Mouse (Mus musculus) limb, embryonic 15.5 days (tissue): ENCODE data around the gene Cdh3. TPM values are rescaled to one million over a fixed set of nuclear protein-coding genes. Genes with fewer than 3 reads are reported as not detected.
A peak's percentile ranks its signal among the peaks of the same experiment; 100 is the strongest.

Experiments used
- ATAC-seq: fragments of 200-750 bp; cut with Nextera tagmentation; 2 replicates; pipeline ENCODE4 v1.8.0; 2017; ENCODE audit warnings: low read depth, moderate TSS enrichment; ENCODE audit not compliant: insufficient number of reproducible peaks, low FRiP score, low TSS enrichment
- H3K27ac ChIP-seq: fragments of 300-500 bp; sonication (generic); 2 replicates; pipeline ENCODE4 v1.5.1; 2015; ENCODE audit warnings: moderate library complexity, mild to moderate bottlenecking, inconsistent platforms
- H3K27me3 ChIP-seq: fragments of 300-500 bp; sonication (generic); 2 replicates; pipeline ENCODE4 v1.6.1; 2015; ENCODE audit warnings: inconsistent platforms
- H3K36me3 ChIP-seq: fragments of 300-500 bp; sonication (generic); 2 replicates; pipeline ENCODE4 v1.6.1; 2015; ENCODE audit warnings: inconsistent platforms
- H3K4me1 ChIP-seq: fragments of 300-500 bp; sonication (generic); 2 replicates; pipeline ENCODE4 v1.6.1; 2015; ENCODE audit warnings: inconsistent platforms
- H3K4me2 ChIP-seq: fragments of 300-500 bp; sonication (generic); 2 replicates; pipeline ENCODE4 v1.6.1; 2015; ENCODE audit warnings: mild to moderate bottlenecking, inconsistent platforms
- H3K4me3 ChIP-seq: fragments of 300-500 bp; sonication (generic); 2 replicates; pipeline ENCODE4 v1.5.1; 2015; ENCODE audit warnings: mild to moderate bottlenecking, inconsistent platforms
- H3K9ac ChIP-seq: fragments of 300-500 bp; sonication (generic); 2 replicates; pipeline ENCODE4 v1.6.1; 2015; ENCODE audit warnings: inconsistent platforms
- H3K9me3 ChIP-seq: fragments of 300-500 bp; sonication (generic); 2 replicates; pipeline ENCODE4 v1.6.1; 2016; ENCODE audit warnings: inconsistent platforms
- WGBS: fragments of 180-500 bp; shearing (Covaris S2); methylation state at CpG from one replicate; pipeline ENCODE4 v1.1.7; 2015; 5-methylcytosine and 5-hydroxymethylcytosine counted together
- polyA plus RNA-seq: library from polyadenylated mRNA; unstranded; fragments of >200 nt; fragmentation: Nextera tagmentation; extraction: Ambion mirVana; gene quantifications from 2 replicates; pipeline ENCODE4 v1.2.1, GENCODE M21; 2015

Gene Cdh3
- 29.3 and 33.3 TPM in 2 replicates for polyA plus RNA-seq

DNA sequence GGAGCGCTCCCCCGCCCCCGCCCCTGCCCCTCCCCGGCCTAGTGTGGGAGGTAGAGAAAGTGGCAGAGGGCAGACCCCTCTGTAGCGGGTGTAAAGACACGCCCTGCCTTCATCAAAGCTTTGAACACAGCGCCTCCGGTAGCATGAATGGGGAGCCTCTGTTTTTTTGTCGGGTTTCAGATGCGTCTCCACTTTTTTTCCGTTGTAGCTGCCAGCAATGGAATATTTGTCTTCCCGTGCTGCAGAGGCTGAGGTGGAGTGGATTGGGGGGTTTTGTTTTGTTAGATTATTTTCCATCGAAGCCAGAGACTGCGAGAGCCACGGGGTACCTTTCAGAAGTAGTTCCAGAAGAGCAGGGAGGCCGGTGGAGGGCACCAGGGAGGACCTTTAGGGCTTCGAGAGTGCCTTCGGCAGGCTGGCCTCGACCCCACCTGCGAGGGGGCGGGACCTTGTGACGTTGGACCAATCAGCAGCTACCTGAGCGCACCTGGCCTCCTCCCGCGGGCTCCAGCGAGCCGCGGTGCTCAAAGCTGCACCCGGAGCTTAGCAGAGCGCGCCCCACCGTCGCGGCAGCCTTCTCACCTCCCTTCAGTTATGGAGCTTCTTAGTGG is at the start of gene Cdh3:
Cdh3 (plus strand) TSS at position 527 of the 611 bp plus-strand sequence.
- Histone ChIP-seq H3K27ac (peak within 1 kb of the TSS; percentile 87), H3K36me3 (0 out of 2 replicates have a peak, but pooled peaks cover 4% of the 10 kb centered on the region), H3K4me3 (peak within 1 kb of the TSS; percentile 53), H3K9ac (peak within 1 kb of the TSS; percentile 39), H3K4me1 (peaks cover 56% of the 10 kb centered on the region), H3K4me2 (peak within 1 kb of the TSS; percentile 84), H3K27me3 (no peaks in the 10 kb centered on the region; the same call in 1 of the 2 replicates), H3K9me3 (no peaks in the 10 kb centered on the region)
- 1% methylated on average over 34 of the region's 34 CpGs for WGBS
- peak; percentile 54; the same call in 1 of the 2 replicates for ATAC-seq

GRCm38 (mm10) chr8:106462131-106462530 is 48.6 kb upstream of the Cdh3 start:
- H3K9ac ChIP-seq: no peak overlapping the region
- no peak overlapping the region for H3K27ac ChIP-seq
- no peak overlapping the region for H3K4me2 ChIP-seq
- 68% methylated on average over 5 of the region's 5 CpGs for WGBS
- no peaks in the 10 kb centered on the region for H3K9me3 ChIP-seq
- no peaks in the 10 kb centered on the region for H3K4me1 ChIP-seq
- H3K27me3 ChIP-seq: no peaks in the 10 kb centered on the region
- H3K36me3 ChIP-seq: no peaks in the 10 kb centered on the region
- no peak overlapping the region for H3K4me3 ChIP-seq
- ATAC-seq: no peak

DNA sequence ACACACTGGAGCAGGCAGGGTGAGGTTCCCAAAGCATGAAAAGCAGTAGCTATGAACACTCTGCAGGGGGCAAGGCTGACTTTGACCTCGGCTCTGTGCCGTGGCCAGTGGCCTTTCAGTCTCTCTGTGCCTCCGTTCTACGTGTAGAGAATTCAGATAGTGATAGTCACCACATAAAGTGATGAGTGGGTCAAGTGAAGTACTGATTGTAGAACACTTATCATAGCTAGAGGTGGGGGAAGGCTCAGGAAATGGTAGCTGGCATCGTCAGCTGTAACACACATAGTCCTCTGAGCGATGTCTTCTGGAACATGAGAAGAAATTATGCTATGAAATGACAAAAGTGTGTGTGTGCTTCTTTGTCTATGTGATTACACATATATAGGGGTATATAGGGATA is 46.9 kb upstream of the Cdh3 start:
- no peak overlapping the region for H3K9ac ChIP-seq
- 88% methylated on average over 6 of the region's 6 CpGs for WGBS
- no peak overlapping the region for H3K4me3 ChIP-seq
- no peak overlapping the region for H3K27ac ChIP-seq
- no peak overlapping the region for H3K4me2 ChIP-seq
- no peaks in the 10 kb centered on the region for H3K36me3 ChIP-seq
- H3K27me3 ChIP-seq: no peaks in the 10 kb centered on the region
- no peaks in the 10 kb centered on the region for H3K4me1 ChIP-seq
- H3K9me3 ChIP-seq: no peaks in the 10 kb centered on the region
- ATAC-seq: no peak

GRCm38 (mm10) chr8:106469485-106469884 is 41.2 kb upstream of the Cdh3 start:
- no peak overlapping the region for H3K4me2 ChIP-seq
- H3K9ac ChIP-seq: no peak overlapping the region
- H3K27ac ChIP-seq: no peak overlapping the region
- no peaks in the 10 kb centered on the region for H3K27me3 ChIP-seq
- no peaks in the 10 kb centered on the region for H3K9me3 ChIP-seq
- H3K4me1 ChIP-seq: peaks cover 7% of the 10 kb centered on the region
- ATAC-seq: no peak
- no peaks in the 10 kb centered on the region for H3K36me3 ChIP-seq
- H3K4me3 ChIP-seq: no peak overlapping the region
- 20% methylated on average over 7 of the region's 7 CpGs for WGBS

DNA sequence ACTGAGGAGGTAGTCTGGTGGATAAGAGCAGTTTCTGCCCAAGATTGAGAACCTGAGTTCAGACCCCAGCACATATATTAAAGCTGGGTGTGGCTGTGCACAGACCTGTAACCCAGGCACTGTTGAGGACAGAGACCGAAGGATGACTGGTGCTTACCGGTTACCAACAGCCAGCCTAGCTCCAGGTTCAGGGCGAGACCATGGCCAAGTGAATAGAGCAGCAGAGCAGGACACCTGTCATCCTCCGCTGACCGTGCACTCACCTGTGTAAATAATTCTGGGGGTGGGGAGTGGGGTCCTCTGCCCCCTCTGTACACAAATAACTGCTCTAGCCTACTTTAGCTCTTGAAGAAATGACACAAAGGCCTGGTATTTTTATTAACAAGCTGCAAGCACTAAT is 36.7 kb upstream of the Cdh3 start:
- no peak for ATAC-seq
- no peaks in the 10 kb centered on the region for H3K9me3 ChIP-seq
- H3K27ac ChIP-seq: no peak overlapping the region
- no peak overlapping the region for H3K9ac ChIP-seq
- 94% methylated on average over 5 of the region's 5 CpGs for WGBS
- no peak overlapping the region for H3K4me2 ChIP-seq
- peaks cover 7% of the 10 kb centered on the region for H3K4me1 ChIP-seq
- no peaks in the 10 kb centered on the region for H3K36me3 ChIP-seq
- H3K4me3 ChIP-seq: no peak overlapping the region
- no peaks in the 10 kb centered on the region for H3K27me3 ChIP-seq

DNA sequence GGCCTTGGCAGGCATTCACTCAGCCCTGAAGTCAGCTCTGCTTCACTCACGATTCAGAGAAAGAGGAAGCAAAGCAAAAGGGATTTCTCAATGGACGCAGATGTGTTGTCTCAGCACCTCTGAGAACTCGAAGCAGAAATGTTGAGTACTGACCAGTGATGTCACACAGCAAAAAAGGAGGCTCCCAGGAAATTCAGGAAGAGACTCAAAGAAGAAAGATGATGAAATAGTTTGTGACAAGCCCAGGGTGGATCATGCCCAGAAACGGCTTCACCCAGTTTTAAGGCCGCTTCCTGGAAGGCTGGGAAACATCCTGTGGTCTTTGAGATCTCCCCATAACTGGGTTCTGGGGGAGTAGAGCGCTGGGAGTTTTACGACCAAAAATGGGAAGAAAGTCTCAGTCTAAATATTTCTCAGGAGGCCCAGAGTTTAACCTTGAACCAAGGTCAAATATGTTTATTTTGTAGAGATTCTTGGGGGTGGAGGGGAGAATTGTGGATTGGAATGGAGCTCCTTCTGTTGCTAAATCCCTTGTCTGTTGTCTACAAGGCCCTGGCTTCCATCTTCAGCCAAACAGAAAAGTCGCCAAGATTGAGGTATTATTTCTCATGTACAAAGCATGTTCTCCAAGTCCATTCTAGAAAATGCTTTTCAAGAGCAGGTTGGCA is 10.5 kb upstream of the Cdh3 start, which contains the start of gene 6030452D12Rik:
6030452D12Rik (plus strand) TSS at position 505 of the 668 bp plus-strand sequence.
- Histone ChIP-seq H3K36me3 (no peaks in the 10 kb centered on the region), H3K27ac (peak within 1 kb of the TSS; percentile 63), H3K4me2 (no peak within 1 kb of the TSS), H3K9ac (no peak within 1 kb of the TSS), H3K4me1 (peaks cover 13% of the 10 kb centered on the region), H3K4me3 (no peak within 1 kb of the TSS), H3K9me3 (no peaks in the 10 kb centered on the region), H3K27me3 (no peaks in the 10 kb centered on the region)
- WGBS: 40% methylated on average over 8 of the region's 8 CpGs
- ATAC-seq: 0 out of 2 replicates have a peak, but pooled peaks have one; percentile 35

DNA sequence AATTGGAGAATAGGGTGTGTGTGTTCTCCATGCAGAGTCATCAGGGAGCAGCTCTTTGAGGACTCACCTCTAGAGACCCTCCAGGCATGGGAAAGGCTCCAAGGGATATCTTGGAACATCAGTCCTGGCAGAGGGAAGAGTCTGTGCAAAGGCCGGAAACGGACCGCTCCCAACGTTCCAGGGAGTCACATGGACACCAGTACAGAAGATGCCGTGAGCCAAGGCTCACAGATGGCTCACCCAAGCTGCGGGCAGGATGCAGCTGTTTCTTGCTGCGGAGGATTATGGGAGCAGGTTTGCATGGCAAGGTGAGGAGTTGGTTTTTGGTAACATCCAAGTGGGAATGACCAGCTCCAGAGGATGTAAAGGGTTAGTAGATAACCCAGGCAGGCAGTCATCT is 6.5 kb upstream of the Cdh3 start:
- Histone ChIP-seq H3K36me3 (no peaks in the 10 kb centered on the region), H3K27ac (no peak overlapping the region), H3K4me2 (no peak overlapping the region), H3K9me3 (no peaks in the 10 kb centered on the region), H3K9ac (no peak overlapping the region), H3K4me3 (no peak overlapping the region), H3K27me3 (no peaks in the 10 kb centered on the region), H3K4me1 (peaks cover 41% of the 10 kb centered on the region)
- WGBS: 86% methylated on average over 7 of the region's 7 CpGs
- no peak for ATAC-seq

- Histone ChIP-seq H3K4me2 (no peak overlapping the region), H3K4me3 (no peak overlapping the region), H3K27ac (peak overlapping the region; percentile 71), H3K27me3 (no peaks in the 10 kb centered on the region; the same call in 1 of the 2 replicates), H3K4me1 (peaks cover 36% of the 10 kb centered on the region), H3K36me3 (no peaks in the 10 kb centered on the region), H3K9ac (no peak overlapping the region), H3K9me3 (no peaks in the 10 kb centered on the region)
- WGBS: 25% methylated on average over 10 of the region's 10 CpGs
- ATAC-seq: no peak
These were observed 5.2 kb upstream of the Cdh3 start for GRCm38 (mm10) chr8:106505328-106505965.

DNA sequence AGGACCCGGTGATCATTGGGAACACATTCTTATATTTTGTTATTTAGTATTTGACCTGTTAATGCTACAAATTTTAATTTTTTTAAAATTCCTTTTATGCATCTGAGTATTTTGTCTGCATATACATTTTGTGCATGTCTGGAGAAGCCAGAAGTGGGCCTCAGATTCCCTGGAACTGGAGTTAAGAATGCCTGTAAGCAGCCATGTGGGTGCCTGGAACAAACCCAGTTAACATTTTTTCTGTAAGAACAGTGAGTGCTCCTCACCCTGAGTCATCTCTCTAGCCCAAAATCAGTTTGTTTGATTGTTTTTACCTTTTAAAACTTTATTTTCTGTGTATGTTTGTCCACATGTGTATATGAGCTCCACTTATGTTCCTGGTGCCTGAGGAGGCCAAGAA is 4.6 kb upstream of the Cdh3 start:
- Histone ChIP-seq H3K4me3 (no peak overlapping the region), H3K9ac (no peak overlapping the region), H3K27ac (peak overlapping the region; percentile 71), H3K4me1 (peaks cover 41% of the 10 kb centered on the region), H3K36me3 (no peaks in the 10 kb centered on the region), H3K27me3 (no peaks in the 10 kb centered on the region; the same call in 1 of the 2 replicates), H3K4me2 (no peak overlapping the region), H3K9me3 (no peaks in the 10 kb centered on the region)
- 80% methylated on average over 1 of the region's 1 CpGs for WGBS
- no peak for ATAC-seq

DNA sequence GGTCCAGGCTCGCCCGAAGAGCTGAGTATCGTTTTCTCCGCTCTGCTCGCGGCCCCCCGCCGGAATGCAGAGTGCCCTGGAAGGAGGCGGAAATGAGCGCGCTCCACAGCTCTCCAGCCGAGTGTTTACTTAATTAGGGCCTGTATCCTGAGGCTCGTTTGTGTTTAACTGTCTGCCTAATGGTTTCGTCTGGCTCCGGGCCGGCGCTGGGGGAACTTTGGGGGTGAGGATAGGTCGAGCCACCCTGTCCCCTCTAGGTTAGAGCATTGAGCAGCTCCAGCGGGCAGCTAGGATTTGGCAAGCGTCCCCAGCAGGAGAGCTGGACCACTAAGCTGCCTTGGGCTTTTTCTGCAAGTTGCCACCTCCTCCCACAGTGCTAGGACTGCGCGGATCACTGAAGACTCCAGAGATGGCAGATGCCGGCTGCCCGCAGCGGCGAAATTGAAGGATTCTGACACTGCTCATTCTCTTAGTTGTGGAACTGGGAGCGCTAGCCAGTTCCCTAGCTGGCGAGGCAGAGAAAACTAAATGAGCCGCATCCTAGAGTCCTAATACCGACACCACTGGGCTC is 2.8 kb upstream of the Cdh3 start:
- no peaks in the 10 kb centered on the region for H3K9me3 ChIP-seq
- peak overlapping the region; percentile 31 for H3K4me3 ChIP-seq
- H3K4me1 ChIP-seq: peaks cover 52% of the 10 kb centered on the region
- no peak for ATAC-seq
- no peaks in the 10 kb centered on the region; the same call in 1 of the 2 replicates for H3K27me3 ChIP-seq
- no peaks in the 10 kb centered on the region for H3K36me3 ChIP-seq
- H3K27ac ChIP-seq: peak overlapping the region; percentile 57; the same call in 1 of the 2 replicates
- 2% methylated on average over 30 of the region's 30 CpGs for WGBS
- 0 out of 2 replicates have a peak overlapping the region, but pooled peaks have one; percentile 11 for H3K9ac ChIP-seq
- peak overlapping the region; percentile 67 for H3K4me2 ChIP-seq

DNA sequence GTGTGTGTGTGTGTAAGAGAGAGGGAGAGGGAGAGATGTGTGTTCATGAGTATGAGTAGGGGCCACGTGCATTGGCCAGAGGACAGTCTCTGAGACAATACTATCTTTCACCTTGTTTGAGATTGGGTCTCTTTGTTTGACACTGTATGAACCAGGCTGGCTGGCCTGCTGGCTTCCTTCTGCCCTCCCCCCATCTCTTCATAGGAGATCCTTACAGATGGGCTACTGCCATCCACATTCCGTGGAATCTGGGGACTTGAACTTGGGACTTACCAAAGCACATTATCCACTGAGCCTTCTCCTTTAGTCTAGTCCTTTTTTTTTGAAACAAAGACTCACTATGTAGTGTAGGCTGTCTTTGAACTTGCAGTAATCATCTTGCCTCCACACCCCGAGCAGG is 2.2 kb upstream of the Cdh3 start:
- Histone ChIP-seq H3K4me2 (0 out of 2 replicates have a peak overlapping the region, but pooled peaks have one; percentile 67), H3K9me3 (no peaks in the 10 kb centered on the region), H3K27ac (no peak overlapping the region), H3K36me3 (no peaks in the 10 kb centered on the region), H3K4me1 (peaks cover 57% of the 10 kb centered on the region), H3K4me3 (peak overlapping the region; percentile 31; the same call in 1 of the 2 replicates), H3K9ac (no peak overlapping the region), H3K27me3 (no peaks in the 10 kb centered on the region; the same call in 1 of the 2 replicates)
- ATAC-seq: no peak
- 28% methylated on average over 3 of the region's 3 CpGs for WGBS
